Mouse (Mus musculus) 3134 (cell line): ENCODE data around the gene Gm10663.

Source experiments
- DNase-seq: peaks from one replicate; pipeline ENCODE4 v3.0.0-alpha.2; 2011; ENCODE audit warnings: low spot score; ENCODE audit not compliant: insufficient read length; ENCODE audit errors: extremely low read depth

Gene Gm10663

DNA sequence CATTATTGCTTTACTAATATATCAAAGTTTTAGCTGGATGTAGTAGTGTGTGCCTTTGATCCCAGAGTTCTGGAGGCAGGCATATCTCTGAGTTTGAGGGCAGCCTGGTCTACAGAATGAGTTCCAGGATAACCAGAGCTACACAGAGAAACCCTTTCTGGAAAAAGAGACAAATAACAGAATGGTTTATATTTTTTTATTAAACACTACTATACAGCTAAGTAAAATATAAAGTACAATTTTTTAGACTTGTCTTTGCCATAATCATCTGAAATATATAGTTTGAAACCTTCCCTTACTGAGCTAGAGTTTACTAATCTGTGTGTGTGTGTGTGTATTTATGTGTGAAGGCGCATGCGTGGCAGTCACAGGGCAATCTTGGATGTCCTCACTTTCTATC lies at the start of gene Gm10663:
Gene Gm10663 (plus strand): TSS at position 301 of the 400 bp plus-strand sequence.
- no peak for DNase-seq

DNA sequence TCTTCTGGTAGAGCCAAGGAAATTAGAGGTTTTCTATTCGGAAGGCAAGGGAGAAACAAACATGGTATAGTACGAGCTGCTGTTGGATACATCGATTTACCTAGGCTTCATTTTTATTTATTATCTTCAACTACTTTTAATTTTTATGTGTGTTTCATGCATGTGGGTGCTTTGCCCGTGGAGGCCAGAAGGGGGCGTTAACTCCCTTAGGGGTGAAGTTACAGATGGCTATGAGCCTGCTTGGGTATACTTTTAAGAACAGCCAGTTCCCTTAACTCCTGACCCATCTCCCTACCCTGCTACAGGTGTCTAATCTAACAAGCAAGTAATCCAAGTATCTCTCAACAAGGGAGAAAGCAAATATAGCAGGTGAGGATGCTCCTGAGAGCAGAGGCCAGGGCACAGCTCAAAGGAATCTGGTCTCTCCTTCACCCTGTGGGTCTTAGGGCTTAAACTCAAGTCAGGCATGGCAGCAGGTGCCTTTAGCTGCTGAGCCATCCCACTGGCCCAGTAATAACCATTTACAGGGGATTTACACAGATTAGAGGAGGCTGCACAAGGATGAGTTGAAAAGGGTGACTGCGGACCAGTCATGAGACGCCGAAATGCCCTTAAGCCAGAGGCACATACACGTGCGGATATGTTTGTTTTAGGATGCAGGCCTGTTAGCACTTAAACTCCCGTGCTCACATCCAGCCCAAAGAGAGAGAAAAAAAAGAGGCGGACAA lies 45.7 kb upstream of the Gm10663 start:
- no peak for DNase-seq

DNA sequence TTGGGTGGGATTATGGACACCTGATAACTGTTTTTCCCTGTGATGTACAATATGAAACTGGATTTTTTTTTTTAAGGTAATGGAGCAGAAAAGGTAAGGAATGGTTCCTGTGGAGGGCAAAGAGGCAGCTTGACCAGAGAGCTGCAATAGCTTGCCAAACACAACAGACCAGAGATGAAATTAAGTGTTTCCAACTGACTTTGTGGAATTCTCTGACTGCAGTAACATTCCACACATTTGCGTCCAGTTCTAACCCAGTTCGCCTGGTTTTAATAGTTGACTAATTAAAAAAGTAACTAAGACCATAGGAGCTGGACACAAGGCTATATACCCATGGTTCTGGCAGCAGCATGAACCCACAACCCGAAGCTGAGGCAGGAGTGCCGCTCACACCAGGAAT lies 45.1 kb upstream of the Gm10663 start:
- no peak for DNase-seq

DNA sequence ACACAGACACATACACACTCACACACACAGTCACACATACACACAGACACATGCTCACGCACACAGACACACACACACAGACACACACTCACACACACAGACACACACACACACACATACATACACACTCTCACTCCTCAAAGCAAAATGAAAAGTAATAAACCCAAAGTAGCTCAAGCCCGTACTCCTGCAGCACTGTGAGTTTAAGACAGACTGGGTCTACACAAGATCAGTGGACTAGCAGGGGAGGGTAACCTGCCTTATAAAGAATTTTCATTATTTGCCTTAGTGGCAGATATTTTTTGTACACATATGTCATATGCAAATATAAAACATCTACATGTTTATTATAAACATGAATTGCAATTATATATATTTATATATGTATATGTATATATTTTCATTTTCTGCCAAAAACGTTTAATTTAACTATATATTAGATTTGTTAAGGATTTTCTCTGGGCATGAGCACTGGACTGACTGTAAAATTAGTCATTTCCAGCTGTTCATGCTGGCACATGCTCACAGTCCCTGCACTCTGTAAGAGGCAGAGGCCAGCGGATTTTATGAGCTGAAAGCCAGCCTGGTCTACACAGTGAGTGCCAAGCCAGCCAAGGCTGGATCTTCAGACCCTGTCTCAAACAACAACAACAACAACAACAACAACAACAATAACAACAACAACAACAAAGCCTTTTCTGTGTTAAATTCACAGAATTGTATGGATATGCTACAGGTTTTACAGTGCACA lies 43.9 kb upstream of the Gm10663 start:
- DNase-seq = no peak

DNA sequence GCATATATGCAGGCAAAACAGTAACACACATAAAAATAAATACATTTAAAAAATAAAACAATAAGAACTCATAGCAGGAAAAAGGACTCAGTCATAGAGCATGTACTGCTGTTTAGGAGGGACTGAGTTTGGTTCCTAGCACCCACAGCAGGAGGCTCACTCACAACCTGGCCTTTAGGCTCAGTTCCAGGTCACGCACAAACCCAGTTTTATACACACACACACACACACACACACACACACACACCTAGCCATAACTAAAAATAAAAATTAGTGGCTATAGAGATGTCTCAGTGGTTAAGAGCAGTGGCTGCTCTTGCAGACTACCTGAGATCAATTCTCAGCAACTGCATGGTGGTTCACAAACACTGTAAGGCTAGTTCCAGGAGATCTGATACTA lies 42.7 kb upstream of the Gm10663 start:
- no peak for DNase-seq

DNA sequence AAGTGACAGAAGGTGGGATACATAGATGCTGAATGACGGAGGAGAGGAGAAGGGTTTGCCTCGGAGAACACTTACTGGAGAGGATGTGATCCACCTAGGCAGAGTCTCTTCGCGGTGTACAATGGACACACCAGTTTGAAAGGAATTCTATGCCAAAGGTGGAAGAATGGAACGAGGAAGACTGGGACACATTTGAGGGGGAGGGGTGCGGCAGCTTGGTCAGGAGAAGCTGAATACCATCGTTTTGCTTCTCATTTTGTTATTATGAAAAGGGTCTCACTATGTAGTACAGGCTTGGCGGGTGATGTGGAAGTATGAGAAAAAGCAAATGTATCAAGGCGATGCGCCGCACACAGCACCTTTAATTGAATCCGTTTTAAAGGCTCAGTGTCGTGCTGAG lies 41.8 kb upstream of the Gm10663 start:
- no peak for DNase-seq

DNA sequence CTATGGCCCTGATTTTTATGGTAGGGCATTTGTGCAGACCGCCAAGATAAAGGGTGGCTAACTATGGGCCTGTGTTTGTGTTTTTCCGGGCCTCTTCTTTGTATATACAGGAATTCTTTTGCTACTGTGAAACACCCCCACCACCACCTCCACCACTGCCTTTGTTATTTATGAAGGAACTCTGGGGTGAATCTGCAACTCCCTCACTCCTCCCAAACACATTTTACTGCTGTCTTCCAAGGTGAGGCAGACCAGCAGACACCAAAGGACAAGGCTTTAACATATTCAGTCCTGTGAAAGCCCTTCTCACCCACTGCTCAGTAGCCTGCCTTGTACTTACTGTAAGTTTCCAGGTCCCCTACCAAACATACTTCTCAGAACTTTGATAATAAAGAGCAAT lies 40.7 kb upstream of the Gm10663 start:
- DNase-seq = no peak

DNA sequence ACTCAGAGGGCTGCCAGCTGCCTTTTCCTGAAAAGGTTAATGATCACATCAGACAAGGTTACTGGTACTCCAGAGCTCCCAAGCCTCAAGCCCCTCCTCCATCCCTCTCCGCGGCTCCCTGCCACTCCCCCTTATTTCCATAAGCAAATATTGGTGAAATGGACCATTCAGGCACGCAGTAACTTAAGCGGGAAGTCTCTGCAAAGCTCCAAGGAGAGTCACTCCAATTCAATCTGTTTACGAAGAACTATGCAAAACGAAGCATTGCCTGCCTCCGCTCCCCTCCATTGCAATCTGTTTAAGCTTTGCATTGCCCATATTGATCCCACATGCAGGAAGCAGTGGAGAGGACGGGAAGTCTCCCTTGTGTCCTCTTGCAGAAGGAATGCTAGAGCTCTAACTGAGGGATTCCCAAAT lies 37.7 kb upstream of the Gm10663 start, which contains the start of gene Apela:
Gene Apela (minus strand): TSS at position 220 of the 417 bp plus-strand sequence.
- no peak for DNase-seq

DNA sequence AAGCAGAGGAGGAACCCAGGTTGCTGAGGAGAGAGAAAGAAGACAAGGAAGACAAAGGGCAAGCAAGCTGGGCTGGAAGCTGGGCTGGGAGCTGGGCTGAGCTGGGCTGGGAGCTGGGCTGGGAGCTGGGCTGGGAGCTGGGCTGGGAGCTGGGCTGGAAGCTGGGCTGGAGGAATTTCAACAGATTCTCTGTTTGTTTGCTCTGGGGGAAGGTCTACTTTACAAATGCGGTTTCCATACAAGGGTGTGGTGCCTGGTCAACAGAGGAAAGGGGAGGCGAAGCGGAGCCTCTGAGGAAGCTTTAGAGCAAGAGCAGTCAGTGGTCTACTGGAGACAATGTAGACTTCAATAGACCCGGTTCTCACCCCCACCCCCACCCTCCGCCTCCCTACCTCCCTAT lies 28.3 kb upstream of the Gm10663 start:
- DNase-seq = no peak

DNA sequence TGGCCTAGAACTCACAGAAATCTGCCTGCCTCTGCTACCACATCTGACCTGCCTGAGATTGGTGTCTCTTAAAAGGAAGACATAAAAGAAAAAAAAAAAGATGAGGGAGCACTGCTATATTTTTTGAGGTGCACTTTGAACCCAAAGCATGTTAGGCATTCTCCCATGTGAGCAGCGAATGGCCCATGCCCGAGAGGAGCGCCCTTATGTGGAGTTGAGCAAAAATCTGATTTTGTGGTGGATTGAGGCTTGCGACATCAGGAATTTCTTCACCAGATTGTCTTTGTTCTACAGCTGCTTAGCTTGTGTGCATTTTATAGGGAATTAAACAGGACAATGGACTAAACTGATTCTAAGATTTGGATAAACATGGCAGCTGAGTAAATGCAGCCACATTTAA lies 27.6 kb upstream of the Gm10663 start:
- no peak for DNase-seq

DNA sequence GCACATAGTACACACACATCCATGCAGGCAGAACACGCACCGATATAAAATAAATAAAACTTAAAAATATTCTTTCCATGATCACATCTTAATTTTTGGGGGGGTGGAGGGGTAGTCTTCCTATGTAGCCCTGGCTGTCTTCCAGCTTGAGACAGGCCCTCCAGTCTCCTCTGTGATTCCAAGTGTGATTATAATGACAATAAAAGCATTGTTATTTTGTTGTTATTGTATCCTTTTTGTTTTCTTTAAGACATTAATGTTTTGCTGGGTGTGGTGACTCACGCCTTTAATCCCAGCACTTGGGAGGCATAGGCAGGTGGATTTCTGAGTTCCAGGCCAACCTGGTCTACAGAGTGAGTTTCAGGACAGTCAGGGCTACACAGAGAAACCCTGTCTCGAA lies 27.0 kb upstream of the Gm10663 start:
- DNase-seq = no peak

DNA sequence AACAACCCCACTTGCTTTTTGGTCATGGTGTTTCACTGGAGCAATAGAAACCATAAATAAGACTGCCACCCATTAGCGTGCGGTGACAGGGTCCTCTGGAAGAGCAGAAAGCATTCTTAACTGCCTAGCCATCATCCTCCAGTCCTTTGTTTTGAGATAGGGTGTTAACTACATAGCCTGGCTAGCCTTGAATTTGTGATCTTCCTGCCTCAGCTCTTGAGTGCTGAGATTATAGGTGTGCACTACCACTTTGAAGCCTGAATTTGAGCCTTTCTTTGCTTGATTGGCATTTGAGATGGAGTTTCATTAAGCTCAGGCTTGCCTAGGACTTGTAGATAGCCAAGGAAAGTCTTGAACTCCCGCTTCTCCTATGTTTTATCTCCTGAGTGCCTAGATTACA lies 21.3 kb upstream of the Gm10663 start:
- DNase-seq = no peak

DNA sequence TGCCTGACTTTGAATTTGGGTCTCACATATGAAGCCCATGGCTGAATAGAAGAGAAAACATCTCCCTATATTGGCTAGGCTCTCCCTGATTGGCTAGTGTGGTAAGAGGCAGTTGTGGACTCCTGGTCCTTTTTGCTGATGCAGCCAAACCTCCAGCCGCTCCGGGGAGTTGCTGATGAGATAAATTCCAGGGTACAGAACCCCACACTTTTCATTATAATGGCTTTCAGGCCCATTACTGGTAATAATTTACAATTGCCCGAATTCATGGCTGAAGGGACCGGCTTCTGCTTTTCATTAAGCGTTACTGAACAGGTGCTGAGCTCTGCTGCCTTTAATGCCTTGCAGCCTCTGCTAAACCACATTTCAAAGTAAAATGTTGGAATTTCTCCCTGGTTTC lies 20.9 kb upstream of the Gm10663 start:
- DNase-seq = no peak

DNA sequence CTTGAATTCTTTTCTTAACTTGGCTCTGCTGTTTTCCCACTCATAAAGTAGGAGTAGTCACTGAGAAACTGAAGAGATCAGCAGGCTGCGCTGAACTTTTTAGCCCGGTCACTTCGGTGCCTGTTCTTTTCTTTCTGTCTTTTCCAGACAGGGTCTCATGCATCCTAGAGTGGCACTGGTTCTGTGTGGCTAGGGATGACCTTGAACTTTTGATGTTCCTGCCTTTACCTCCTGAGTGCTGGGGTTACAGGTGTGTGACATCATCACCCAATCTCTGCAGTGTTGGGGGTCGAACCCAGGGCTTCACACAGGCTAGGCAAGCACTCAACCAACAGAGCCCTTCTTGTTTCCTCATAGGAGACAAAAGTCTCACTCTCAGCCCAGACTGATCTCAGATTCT lies 18.1 kb upstream of the Gm10663 start:
- no peak for DNase-seq

DNA sequence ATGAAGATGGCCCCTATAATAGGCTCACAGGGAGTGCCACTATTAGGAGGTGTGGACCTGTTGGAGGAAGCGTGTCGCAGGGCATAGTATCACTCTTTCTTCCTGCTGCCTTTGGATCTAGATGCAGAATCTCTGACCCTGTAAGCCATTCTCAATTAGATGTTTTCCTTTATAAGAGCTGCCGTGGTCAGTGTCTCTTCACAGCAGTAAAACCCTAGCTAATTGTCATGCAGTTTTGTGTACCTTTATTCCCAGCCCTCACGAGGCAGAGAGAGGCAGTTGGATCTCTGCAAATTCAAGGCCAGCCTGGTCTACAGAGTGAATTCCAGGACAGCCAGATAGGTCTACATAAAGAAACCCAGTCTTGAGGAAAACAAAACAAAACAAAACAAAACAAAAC lies 12.6 kb upstream of the Gm10663 start:
- no peak for DNase-seq

DNA sequence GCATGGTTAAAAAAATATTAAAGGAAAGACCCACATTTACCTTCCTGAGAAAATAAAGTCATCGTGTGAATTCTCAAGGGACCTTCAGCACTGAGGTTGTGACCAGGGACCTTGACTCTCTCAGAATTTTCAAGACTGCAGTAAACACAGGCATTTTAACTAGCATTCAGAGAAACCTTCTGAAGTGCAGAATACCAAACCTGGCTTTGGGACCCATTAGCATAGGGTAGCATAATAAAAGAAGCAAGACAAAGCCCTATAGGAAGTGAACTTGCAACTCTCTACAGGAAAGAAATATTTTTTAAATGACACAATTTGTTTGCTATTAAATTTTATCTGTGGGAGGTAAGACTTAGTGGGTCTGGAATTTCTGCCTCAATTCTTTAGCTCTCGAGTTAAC lies 10.8 kb upstream of the Gm10663 start:
- no peak for DNase-seq

DNA sequence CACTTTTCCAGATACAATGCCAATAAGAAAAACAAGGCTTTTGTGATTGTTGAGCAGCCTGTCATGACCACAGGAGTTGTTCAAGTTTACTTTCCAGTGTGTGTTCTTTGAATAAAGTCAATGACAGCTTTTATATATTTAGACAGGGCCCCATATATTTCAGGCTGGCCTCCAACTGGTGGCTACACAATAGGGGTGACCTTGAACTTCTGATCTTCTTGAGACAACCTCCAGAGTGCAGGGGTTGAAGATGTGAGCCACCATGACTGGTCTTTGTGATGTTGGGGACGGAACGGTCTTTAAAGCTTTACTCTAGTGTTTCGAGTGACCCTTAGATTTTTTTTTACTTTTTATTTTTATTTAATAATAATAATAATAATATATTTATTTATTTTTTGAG lies 9.2 kb upstream of the Gm10663 start:
- DNase-seq = no peak

DNA sequence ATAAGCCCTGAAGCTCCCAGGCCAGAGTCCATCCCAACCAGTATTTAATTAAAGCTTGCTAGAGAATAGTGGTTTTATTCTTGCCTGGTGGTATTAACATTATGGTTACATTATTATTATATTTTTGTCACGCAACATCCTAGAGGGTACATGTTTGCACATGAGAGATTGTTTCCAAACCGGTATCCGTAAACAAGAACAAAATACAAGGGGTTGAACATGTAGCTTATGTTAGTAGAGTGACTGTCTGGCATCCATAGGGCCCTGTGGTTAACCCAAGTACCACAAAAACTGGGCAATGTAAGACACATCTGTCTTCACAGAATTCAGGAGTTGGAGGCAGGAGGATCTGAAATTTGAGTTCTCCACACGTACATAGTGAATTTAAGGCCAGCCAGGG lies 7.8 kb upstream of the Gm10663 start:
- DNase-seq = peak; percentile 55

DNA sequence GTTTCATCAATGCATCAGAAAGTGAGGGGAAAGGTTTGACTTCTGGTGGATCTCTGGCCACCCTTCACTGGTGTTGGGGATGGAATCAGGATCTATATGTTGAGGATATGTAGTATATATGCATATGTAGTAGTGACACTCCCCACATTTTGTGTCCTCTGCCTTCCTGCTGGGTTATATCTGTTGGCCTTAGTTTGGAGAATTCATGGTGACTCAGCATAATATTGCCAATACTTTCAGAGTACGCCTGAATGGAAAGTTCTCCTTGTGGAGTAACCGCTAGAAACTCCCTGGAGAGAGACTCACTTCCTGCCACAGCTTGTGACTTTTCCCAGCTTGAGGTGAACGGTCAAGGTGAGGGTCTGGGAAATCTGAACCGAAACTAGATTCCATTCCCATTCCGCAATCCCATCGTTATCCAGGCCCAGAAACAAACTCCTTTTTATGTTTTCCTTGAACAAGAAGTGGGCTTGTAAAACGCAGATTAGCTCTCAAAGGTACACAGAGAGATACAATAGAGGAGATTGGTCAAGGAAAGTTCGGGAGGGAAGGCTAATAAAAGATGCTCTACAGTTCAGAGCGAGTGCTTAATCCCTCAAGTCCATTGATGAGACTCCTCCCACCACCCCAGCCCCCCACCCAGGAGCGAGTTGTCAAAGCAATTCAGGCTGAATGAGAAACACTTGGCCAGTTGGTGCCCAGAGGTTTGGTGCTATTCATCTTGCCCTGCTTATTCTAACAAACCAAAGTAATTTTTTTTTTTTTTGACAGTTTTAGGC lies 7.0 kb upstream of the Gm10663 start:
- peak; percentile 49 for DNase-seq

DNA sequence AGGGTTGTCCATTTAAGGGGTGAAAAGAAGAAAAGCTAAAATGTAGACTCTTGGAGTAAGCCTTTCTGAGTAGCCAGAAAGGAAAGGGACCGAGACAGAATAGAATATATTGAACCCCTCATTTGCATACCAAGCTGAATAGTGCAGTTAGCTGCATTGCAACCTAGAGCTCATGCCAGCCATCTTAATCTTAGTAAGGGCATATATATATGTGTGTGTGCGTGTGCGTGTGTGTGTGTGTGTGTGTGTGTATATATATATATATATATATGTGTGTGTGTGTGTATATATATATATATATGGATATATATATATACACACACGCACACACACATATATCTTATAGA lies 6.4 kb upstream of the Gm10663 start:
- DNase-seq = no peak

DNA sequence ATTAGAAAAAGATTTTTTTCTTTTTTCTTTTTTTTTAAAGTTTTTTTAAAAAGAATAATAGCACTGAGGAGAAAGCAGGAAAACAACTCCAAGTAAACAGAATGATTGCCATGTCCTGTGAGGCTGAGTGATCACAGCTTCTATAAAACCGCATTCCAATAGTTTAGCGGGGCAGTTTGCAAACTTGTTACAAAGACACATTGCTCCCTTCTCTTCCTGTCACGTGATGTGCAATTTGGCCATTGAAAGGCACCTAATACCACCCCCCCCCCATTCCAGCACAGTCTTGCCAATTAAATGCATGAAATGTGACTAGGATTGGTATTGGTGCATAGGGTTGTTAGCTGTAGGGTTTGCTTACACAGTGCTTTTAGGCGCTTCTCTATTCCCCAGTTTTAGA lies 3.8 kb upstream of the Gm10663 start:
- no peak for DNase-seq

DNA sequence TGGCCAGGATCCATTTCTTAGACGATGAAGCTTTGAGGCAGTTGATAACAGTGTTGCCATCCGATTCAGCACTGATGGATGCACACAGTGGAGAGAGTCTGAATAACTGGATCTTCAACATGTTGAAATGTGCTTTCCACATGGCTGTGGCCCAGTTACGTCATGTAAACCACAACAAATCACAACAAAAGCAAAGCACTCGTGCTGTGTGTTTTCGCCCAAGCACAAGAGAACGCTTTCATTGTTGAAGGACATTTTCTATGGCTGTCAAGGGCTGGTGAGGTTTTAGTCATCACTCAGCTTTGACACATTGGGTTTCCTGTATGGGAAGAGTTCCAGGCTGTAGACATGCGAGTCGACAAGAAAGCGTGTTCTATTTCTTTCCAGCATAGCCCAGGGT lies 5.9 kb downstream of the Gm10663 start:
- DNase-seq = no peak
